Mouse (Mus musculus) olfactory bulb, adult 2 months (tissue): ENCODE measurements around the gene Spry2.

Experiments
- CTCF ChIP-seq: fragments of 200-500 bp; IDR thresholded peaks from 2 replicates; pipeline ENCODE4 v1.5.1; 2012; ENCODE audit warnings: low read depth, mild to moderate bottlenecking, low read length, moderate library complexity; ENCODE audit not compliant: insufficient read depth
- POLR2A ChIP-seq: fragments of 200-500 bp; IDR thresholded peaks from 2 replicates; pipeline ENCODE4 v1.6.1; 2012; ENCODE audit warnings: mild to moderate bottlenecking, low read depth, low read length, moderate library complexity; ENCODE audit not compliant: insufficient read depth

DNA sequence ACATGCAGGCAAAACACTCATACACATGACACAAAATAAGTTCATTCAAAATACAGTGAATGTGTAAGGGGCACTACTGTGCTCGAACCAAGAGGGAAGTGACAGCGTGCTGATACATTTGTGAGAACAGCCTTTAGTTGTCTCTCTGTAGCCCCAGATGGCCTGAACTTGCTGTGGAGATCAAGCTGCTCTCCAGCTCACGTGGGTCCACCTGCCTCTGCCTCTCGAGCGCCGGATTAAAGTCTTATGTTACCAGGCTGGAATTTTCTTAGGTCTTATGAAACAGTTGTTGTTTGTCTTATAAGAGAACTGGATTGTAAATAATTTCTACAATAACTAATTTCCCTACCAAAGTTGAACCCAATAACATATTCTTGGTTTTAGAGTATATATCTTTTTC is 13.4 kb downstream of the Spry2 start:
- TF ChIP-seq CTCF (no peak), POLR2A (no peak)
